Mouse (Mus musculus): ENCODE data around the gene Hes7. TPM values are rescaled to one million over a fixed set of nuclear protein-coding genes. Genes with fewer than 3 reads are reported as not detected.
A peak's percentile ranks its signal among the peaks of the same experiment; 100 is the strongest.

Gene Hes7
- polyA plus RNA-seq, 1 experiment = not detected

GRCm38 (mm10) chr11:69128426-69129122 lies 8.4 kb downstream of the Hes7 start:
- TF ChIP-seq EP300 (IDR thresholded peaks at IDR 0.05; ENCODE audit: insufficient read depth, low read depth, low read length) (no peak), POLR2A (IDR thresholded peaks at IDR 0.05; ENCODE audit: insufficient read depth, low read length) (no peak), CTCF (IDR thresholded peaks at IDR 0.05; ENCODE audit: low read depth, low read length) (no peak)
- Histone ChIP-seq H3K4me1 (ENCODE audit: control insufficient read depth, insufficient read depth, low read length) (peaks cover 3% of the 10 kb centered on the region), H3K27ac (ENCODE audit: insufficient read depth, low read length) (no peak overlapping the region), H3K36me3 (ENCODE audit: control insufficient read depth, insufficient read depth, low read length, poor library complexity, severe bottlenecking) (no peaks in the 10 kb centered on the region), H3K9ac (ENCODE audit: low read depth, poor library complexity, severe bottlenecking) (no peak overlapping the region), H3K4me3 (ENCODE audit: low read depth, low read length) (no peak overlapping the region), H3K9me3 (replicated peaks; ENCODE audit: control insufficient read depth, insufficient read depth, low read length, poor library complexity, severe bottlenecking) (no peaks in the 10 kb centered on the region), H3K27me3 (ENCODE audit: control insufficient read depth, insufficient read depth, low read length, poor library complexity, severe bottlenecking) (no peaks in the 10 kb centered on the region)

- no peak for TF ChIP-seq CTCF (IDR thresholded peaks at IDR 0.05; ENCODE audit: low read depth, low read length)
- no peak for TF ChIP-seq EP300 (IDR thresholded peaks at IDR 0.05; ENCODE audit: insufficient read depth, low read depth, low read length)
- no peak for TF ChIP-seq POLR2A (IDR thresholded peaks at IDR 0.05; ENCODE audit: insufficient read depth, low read length)
- no peaks in the 10 kb centered on the region for H3K9me3 ChIP-seq (replicated peaks; ENCODE audit: control insufficient read depth, insufficient read depth, low read length, poor library complexity, severe bottlenecking)
- no peak overlapping the region for H3K9ac ChIP-seq (ENCODE audit: low read depth, poor library complexity, severe bottlenecking)
- H3K4me3 ChIP-seq (ENCODE audit: low read depth, low read length) = peak overlapping the region; percentile 81
- no peaks in the 10 kb centered on the region for H3K36me3 ChIP-seq (ENCODE audit: control insufficient read depth, insufficient read depth, low read length, poor library complexity, severe bottlenecking)
- H3K27ac ChIP-seq (ENCODE audit: insufficient read depth, low read length) = 0 out of 2 replicates have a peak overlapping the region, but pooled peaks have one; percentile 21
- no peaks in the 10 kb centered on the region for H3K27me3 ChIP-seq (ENCODE audit: control insufficient read depth, insufficient read depth, low read length, poor library complexity, severe bottlenecking)
- peaks cover 4% of the 10 kb centered on the region for H3K4me1 ChIP-seq (ENCODE audit: control insufficient read depth, insufficient read depth, low read length)
Measured at GRCm38 (mm10) chr11:69133566-69133922, 13.3 kb downstream of the Hes7 start.

- TF ChIP-seq POLR2A (IDR thresholded peaks at IDR 0.05; ENCODE audit: insufficient read depth, low read length) = no peak
- 0 out of 2 replicates have a peak, but pooled peaks have one; percentile 41 for TF ChIP-seq EP300 (IDR thresholded peaks at IDR 0.05; ENCODE audit: insufficient read depth, low read depth, low read length)
- TF ChIP-seq CTCF (IDR thresholded peaks at IDR 0.05; ENCODE audit: low read depth, low read length) = peak; percentile 63
- H3K27me3 ChIP-seq (ENCODE audit: control insufficient read depth, insufficient read depth, low read length, poor library complexity, severe bottlenecking) = no peaks in the 10 kb centered on the region
- 0 out of 2 replicates have a peak overlapping the region, but pooled peaks have one; percentile 21 for H3K27ac ChIP-seq (ENCODE audit: insufficient read depth, low read length)
- H3K4me1 ChIP-seq (ENCODE audit: control insufficient read depth, insufficient read depth, low read length) = peaks cover 4% of the 10 kb centered on the region
- no peak overlapping the region for H3K9ac ChIP-seq (ENCODE audit: low read depth, poor library complexity, severe bottlenecking)
- H3K36me3 ChIP-seq (ENCODE audit: control insufficient read depth, insufficient read depth, low read length, poor library complexity, severe bottlenecking) = no peaks in the 10 kb centered on the region
- peak overlapping the region; percentile 81 for H3K4me3 ChIP-seq (ENCODE audit: low read depth, low read length)
- no peaks in the 10 kb centered on the region for H3K9me3 ChIP-seq (replicated peaks; ENCODE audit: control insufficient read depth, insufficient read depth, low read length, poor library complexity, severe bottlenecking)
Measured at GRCm38 (mm10) chr11:69133923-69134621, 13.9 kb downstream of the Hes7 start.

GRCm38 (mm10) chr11:69134622-69134968 lies 14.4 kb downstream of the Hes7 start:
- no peak for TF ChIP-seq EP300 (IDR thresholded peaks at IDR 0.05; ENCODE audit: insufficient read depth, low read depth, low read length)
- TF ChIP-seq POLR2A (IDR thresholded peaks at IDR 0.05; ENCODE audit: insufficient read depth, low read length) = no peak
- TF ChIP-seq CTCF (IDR thresholded peaks at IDR 0.05; ENCODE audit: low read depth, low read length) = no peak
- H3K27me3 ChIP-seq (ENCODE audit: control insufficient read depth, insufficient read depth, low read length, poor library complexity, severe bottlenecking) = no peaks in the 10 kb centered on the region
- H3K27ac ChIP-seq (ENCODE audit: insufficient read depth, low read length) = no peak overlapping the region
- H3K36me3 ChIP-seq (ENCODE audit: control insufficient read depth, insufficient read depth, low read length, poor library complexity, severe bottlenecking) = no peaks in the 10 kb centered on the region
- H3K4me3 ChIP-seq (ENCODE audit: low read depth, low read length) = peak overlapping the region; percentile 81
- H3K9me3 ChIP-seq (replicated peaks; ENCODE audit: control insufficient read depth, insufficient read depth, low read length, poor library complexity, severe bottlenecking) = no peaks in the 10 kb centered on the region
- H3K9ac ChIP-seq (ENCODE audit: low read depth, poor library complexity, severe bottlenecking) = no peak overlapping the region
- H3K4me1 ChIP-seq (ENCODE audit: control insufficient read depth, insufficient read depth, low read length) = peaks cover 4% of the 10 kb centered on the region

- no peaks in the 10 kb centered on the region for H3K27me3 ChIP-seq (ENCODE audit: control insufficient read depth, insufficient read depth, low read length, poor library complexity, severe bottlenecking)
Measured at GRCm38 (mm10) chr11:69135361-69135760, 15.2 kb downstream of the Hes7 start.

GRCm38 (mm10) chr11:69147546-69147945 lies 27.3 kb downstream of the Hes7 start:
- H3K4me3 ChIP-seq (ENCODE audit: low read depth, low read length) = no peak overlapping the region
- no peaks in the 10 kb centered on the region for H3K9me3 ChIP-seq (replicated peaks; ENCODE audit: control insufficient read depth, insufficient read depth, low read length, poor library complexity, severe bottlenecking)
- no peak overlapping the region for H3K9ac ChIP-seq (ENCODE audit: low read depth, poor library complexity, severe bottlenecking)
- TF ChIP-seq POLR2A (IDR thresholded peaks at IDR 0.05; ENCODE audit: insufficient read depth, low read length) = no peak
- no peak for TF ChIP-seq EP300 (IDR thresholded peaks at IDR 0.05; ENCODE audit: insufficient read depth, low read depth, low read length)
- TF ChIP-seq CTCF (IDR thresholded peaks at IDR 0.05; ENCODE audit: low read depth, low read length) = no peak
- no peaks in the 10 kb centered on the region for H3K27me3 ChIP-seq (ENCODE audit: control insufficient read depth, insufficient read depth, low read length, poor library complexity, severe bottlenecking)
- no peaks in the 10 kb centered on the region for H3K4me1 ChIP-seq (ENCODE audit: control insufficient read depth, insufficient read depth, low read length)
- no peak overlapping the region for H3K27ac ChIP-seq (ENCODE audit: insufficient read depth, low read length)
- no peaks in the 10 kb centered on the region for H3K36me3 ChIP-seq (ENCODE audit: control insufficient read depth, insufficient read depth, low read length, poor library complexity, severe bottlenecking)

More at GRCm38 (mm10) chr11:69135361-69135760, 15.2 kb downstream of the Hes7 start:
- Histone ChIP-seq H3K4me3 (ENCODE audit: low read depth, low read length) (no peak overlapping the region), H3K4me1 (ENCODE audit: control insufficient read depth, insufficient read depth, low read length) (peaks cover 4% of the 10 kb centered on the region), H3K9me3 (replicated peaks; ENCODE audit: control insufficient read depth, insufficient read depth, low read length, poor library complexity, severe bottlenecking) (no peaks in the 10 kb centered on the region), H3K27ac (ENCODE audit: insufficient read depth, low read length) (no peak overlapping the region), H3K9ac (ENCODE audit: low read depth, poor library complexity, severe bottlenecking) (no peak overlapping the region), H3K36me3 (ENCODE audit: control insufficient read depth, insufficient read depth, low read length, poor library complexity, severe bottlenecking) (no peaks in the 10 kb centered on the region)
- no peak for TF ChIP-seq EP300 (IDR thresholded peaks at IDR 0.05; ENCODE audit: insufficient read depth, low read depth, low read length)
- no peak for TF ChIP-seq POLR2A (IDR thresholded peaks at IDR 0.05; ENCODE audit: insufficient read depth, low read length)
- no peak for TF ChIP-seq CTCF (IDR thresholded peaks at IDR 0.05; ENCODE audit: low read depth, low read length)

All from ES-Bruce4 (cell line).